Mouse (Mus musculus): ENCODE measurements around the gene Adgra3. TPM values are rescaled to one million over a fixed set of nuclear protein-coding genes. Genes with fewer than 3 reads are reported as not detected.

Adgra3 gene
- total and polyA plus RNA-seq, 2 experiments from 2014 or later = 6.7 to 32.7 TPM

DNA sequence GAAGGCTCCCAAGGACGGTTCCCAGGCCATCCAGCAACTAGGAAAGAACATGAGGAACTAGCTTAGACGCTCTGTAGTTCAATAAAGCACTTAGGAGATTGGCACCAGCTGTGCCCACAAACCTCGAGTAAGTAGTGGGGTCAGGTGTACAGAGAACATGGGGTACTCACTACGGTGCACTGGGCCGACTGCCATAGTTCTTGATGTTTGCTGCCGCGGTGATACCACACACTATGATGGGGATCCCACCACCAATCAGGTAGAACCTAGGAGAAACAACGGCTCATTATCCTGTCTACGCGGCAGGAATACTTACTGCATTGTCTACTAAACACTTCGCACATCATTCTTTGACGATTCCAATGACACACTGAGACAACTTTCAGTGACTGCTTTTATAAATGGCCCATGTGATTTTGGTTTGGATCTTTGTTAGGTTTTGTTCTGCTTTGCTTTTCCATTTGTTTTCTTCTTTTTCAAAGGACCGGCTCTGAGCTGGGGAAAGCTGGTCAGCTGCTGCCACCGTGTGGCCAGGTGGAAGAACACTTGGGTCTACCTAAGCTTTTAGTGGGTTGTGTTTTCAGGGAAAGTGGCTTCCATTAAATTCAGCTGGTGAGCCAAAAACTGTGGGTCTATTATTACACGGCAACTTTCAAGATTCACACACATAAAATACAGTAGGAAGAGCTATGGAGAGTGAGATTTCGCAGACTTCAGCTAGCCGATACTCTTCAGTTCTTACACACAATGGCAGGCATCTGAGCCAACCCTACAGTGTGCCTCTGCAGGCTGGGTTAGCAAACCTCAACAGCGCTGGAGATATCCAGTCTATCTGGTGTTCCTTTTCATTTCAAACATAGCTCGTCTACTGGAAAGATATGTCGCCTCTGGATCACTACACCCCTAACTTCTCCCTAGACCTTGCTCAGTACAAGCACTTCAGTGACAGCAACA lies 97.1 kb downstream of the Adgra3 start:
- Histone ChIP-seq H3K27me3 (ENCODE audit: control insufficient read depth, insufficient read depth, low read length) (no peaks in the 10 kb centered on the region), H3K4me1 (ENCODE audit: control insufficient read depth, insufficient read depth) (no peaks in the 10 kb centered on the region), H3K9me3 (replicated peaks; ENCODE audit: control insufficient read depth, low read length) (no peaks in the 10 kb centered on the region), H3K36me3 (replicated peaks; ENCODE audit: control insufficient read depth, insufficient read depth, low read length) (peaks cover 50% of the 10 kb centered on the region), H3K4me3 (ENCODE audit: low read depth, low read length) (no peak overlapping the region), H3K4me2 (ENCODE audit: low read depth, low read length) (no peak overlapping the region), H3K9ac (replicated peaks; ENCODE audit: low read depth, low read length) (no peak overlapping the region), H3K27ac (ENCODE audit: low read depth) (no peak overlapping the region)
- DNase-seq (ENCODE audit: low spot score) (peak; percentile 40), ATAC-seq (ENCODE audit: insufficient read depth, low read depth) (no peak; the same call in 1 of the 2 replicates)
- 82% methylated on average over 20 of the region's 20 CpGs for WGBS
- TF ChIP-seq CTCF (IDR thresholded peaks at IDR 0.05; ENCODE audit: low read depth) (peak; percentile 72), EP300 (IDR thresholded peaks at IDR 0.05; ENCODE audit: low read depth) (no peak)

DNA sequence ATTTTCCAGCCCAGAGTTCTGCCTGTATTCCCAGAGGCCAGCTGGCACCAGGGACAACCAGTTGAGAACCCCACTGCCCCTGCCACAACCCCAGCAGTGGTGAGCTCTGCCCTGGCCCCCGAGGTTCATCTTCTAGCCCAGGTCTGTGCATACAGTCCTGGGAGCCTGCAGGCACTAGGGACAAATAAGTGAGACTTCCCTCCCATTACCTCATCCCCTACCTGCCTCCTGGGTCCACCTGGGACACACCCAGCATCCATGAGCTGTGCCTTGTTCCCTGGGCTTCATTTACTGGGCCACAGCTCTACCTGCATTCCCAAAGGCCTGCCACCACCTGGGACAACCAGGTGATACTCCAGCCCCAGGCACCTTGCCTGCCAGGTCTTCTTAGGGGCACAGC lies 122.5 kb downstream of the Adgra3 start:
- WGBS = 61% methylated on average over 1 of the region's 1 CpGs
- ATAC-seq (ENCODE audit: insufficient read depth, low read depth) = no peak
- H3K27me3 ChIP-seq (ENCODE audit: control insufficient read depth, insufficient read depth, low read length) = no peaks in the 10 kb centered on the region
- H3K9ac ChIP-seq (replicated peaks; ENCODE audit: low read depth, low read length) = no peak overlapping the region
- no peak overlapping the region for H3K27ac ChIP-seq (ENCODE audit: low read depth)
- no peaks in the 10 kb centered on the region for H3K4me1 ChIP-seq (ENCODE audit: control insufficient read depth, insufficient read depth)
- no peak for TF ChIP-seq CTCF (IDR thresholded peaks at IDR 0.05; ENCODE audit: low read depth)
- TF ChIP-seq EP300 (IDR thresholded peaks at IDR 0.05; ENCODE audit: low read depth) = no peak
- H3K4me2 ChIP-seq (ENCODE audit: low read depth, low read length) = no peak overlapping the region
- no peaks in the 10 kb centered on the region for H3K9me3 ChIP-seq (replicated peaks; ENCODE audit: control insufficient read depth, low read length)
- no peaks in the 10 kb centered on the region for H3K36me3 ChIP-seq (replicated peaks; ENCODE audit: control insufficient read depth, insufficient read depth, low read length)
- H3K4me3 ChIP-seq (ENCODE audit: low read depth, low read length) = no peak overlapping the region
- DNase-seq (ENCODE audit: low spot score) = no peak

DNA sequence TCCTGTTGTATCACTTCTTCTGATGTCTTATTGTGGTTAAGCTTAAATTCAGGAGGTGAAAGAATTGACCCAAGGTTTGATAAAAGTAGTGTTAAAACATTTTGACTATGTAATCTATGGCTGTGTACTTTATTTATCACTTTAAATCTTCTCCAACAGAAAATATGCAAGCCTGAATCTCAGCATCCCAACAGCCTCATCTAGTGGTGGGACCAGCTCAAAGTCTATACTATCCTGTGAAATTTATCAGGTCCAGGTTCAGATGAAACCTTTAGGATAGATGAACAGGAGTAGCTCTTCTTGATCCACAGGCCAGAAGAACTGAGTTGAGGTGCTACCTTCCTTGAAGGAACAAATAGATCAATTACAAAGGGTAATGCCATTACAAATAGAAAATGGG lies 134.1 kb downstream of the Adgra3 start:
- no peak for DNase-seq (ENCODE audit: low spot score)
- no peak for ATAC-seq (ENCODE audit: insufficient read depth, low read depth)

DNA sequence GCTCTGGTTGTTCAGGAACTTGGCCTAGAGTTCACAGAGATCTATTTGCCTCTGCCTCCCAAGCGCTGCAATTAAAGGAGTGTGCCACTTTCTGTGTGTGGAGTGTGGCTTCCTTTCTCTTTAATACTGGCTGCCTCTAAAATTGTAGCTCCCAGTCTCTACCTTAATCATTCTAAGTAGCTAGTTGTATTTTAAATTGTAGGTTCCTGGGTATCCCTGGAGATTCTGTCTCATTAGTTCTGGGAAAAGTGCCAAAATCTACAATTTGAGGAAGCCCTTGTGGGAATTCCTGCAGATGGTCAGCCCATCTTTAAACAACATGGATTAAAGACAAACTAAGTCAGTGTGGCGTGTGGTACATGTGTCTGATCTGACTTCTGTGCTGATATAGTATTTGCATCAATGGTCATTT lies 143.1 kb downstream of the Adgra3 start:
- no peak for ATAC-seq (ENCODE audit: insufficient read depth, low read depth)
- H3K27ac ChIP-seq (ENCODE audit: low read depth) = no peak overlapping the region

More for the DNA sequence above, 134.1 kb downstream of the Adgra3 start:
- H3K9me3 ChIP-seq (replicated peaks; ENCODE audit: control insufficient read depth, low read length) = no peaks in the 10 kb centered on the region
- no peaks in the 10 kb centered on the region for H3K27me3 ChIP-seq (ENCODE audit: control insufficient read depth, insufficient read depth, low read length)
- H3K27ac ChIP-seq (ENCODE audit: low read depth) = no peak overlapping the region
- no peak overlapping the region for H3K4me3 ChIP-seq (ENCODE audit: low read depth, low read length)
- H3K36me3 ChIP-seq (replicated peaks; ENCODE audit: control insufficient read depth, insufficient read depth, low read length) = no peaks in the 10 kb centered on the region
- no peak for TF ChIP-seq EP300 (IDR thresholded peaks at IDR 0.05; ENCODE audit: low read depth)
- no peak for TF ChIP-seq CTCF (IDR thresholded peaks at IDR 0.05; ENCODE audit: low read depth)
- H3K4me2 ChIP-seq (ENCODE audit: low read depth, low read length) = no peak overlapping the region
- no peaks in the 10 kb centered on the region for H3K4me1 ChIP-seq (ENCODE audit: control insufficient read depth, insufficient read depth)
- no peak overlapping the region for H3K9ac ChIP-seq (replicated peaks; ENCODE audit: low read depth, low read length)

More for the DNA sequence above, 143.1 kb downstream of the Adgra3 start:
- TF ChIP-seq CTCF (IDR thresholded peaks at IDR 0.05; ENCODE audit: low read depth) (no peak), EP300 (IDR thresholded peaks at IDR 0.05; ENCODE audit: low read depth) (no peak)
- DNase-seq (ENCODE audit: low spot score) = no peak
- no peaks in the 10 kb centered on the region for H3K4me1 ChIP-seq (ENCODE audit: control insufficient read depth, insufficient read depth)
- H3K9me3 ChIP-seq (replicated peaks; ENCODE audit: control insufficient read depth, low read length) = no peaks in the 10 kb centered on the region
- no peak overlapping the region for H3K4me2 ChIP-seq (ENCODE audit: low read depth, low read length)
- no peaks in the 10 kb centered on the region for H3K36me3 ChIP-seq (replicated peaks; ENCODE audit: control insufficient read depth, insufficient read depth, low read length)
- H3K27me3 ChIP-seq (ENCODE audit: control insufficient read depth, insufficient read depth, low read length) = no peaks in the 10 kb centered on the region
- no peak overlapping the region for H3K9ac ChIP-seq (replicated peaks; ENCODE audit: low read depth, low read length)
- WGBS = 63% methylated on average over 2 of the region's 2 CpGs
- H3K4me3 ChIP-seq (ENCODE audit: low read depth, low read length) = no peak overlapping the region

Measured in heart, postnatal 0 days (tissue).